Mouse (Mus musculus): ENCODE measurements around the gene Neil1. TPM values are rescaled to one million over a fixed set of nuclear protein-coding genes. Genes with fewer than 3 reads are reported as not detected.

Neil1 gene
- polyA plus RNA-seq, 1 experiment, result not detected

DNA sequence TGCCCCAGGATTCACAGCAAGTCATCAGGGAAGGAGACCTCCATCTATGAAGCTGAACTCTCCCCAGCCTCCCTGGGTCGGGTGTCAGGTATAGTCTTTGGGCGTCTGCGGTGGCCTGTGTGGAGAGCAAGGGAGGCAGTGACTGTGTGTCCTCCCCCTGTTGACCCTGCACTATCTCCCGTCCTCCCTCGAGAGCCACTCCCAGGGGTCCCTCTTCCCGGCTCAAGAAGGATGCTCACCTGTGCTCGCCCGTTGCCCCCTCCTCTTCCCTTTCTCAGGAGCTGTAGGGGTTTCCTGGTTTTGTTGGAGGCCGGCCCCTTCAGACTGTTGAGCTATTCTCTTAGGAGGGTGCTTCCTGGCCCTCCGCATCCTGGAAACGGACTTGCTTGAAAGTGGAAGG is 4.9 kb downstream of the Neil1 start:
- WGBS, result 88% methylated on average over 11 of the region's 11 CpGs
- no peak overlapping the region for H3K4me3 ChIP-seq (ENCODE audit: insufficient read depth, low read depth, low read length)
- no peak overlapping the region for H3K27ac ChIP-seq (ENCODE audit: insufficient read depth, low read depth, low read length)
- TF ChIP-seq CTCF (IDR thresholded peaks at IDR 0.05; ENCODE audit: insufficient read depth, low read depth, low read length) (no peak), POLR2A (IDR thresholded peaks at IDR 0.05; ENCODE audit: insufficient read depth, low read depth, low read length) (no peak)
- H3K4me1 ChIP-seq (ENCODE audit: control insufficient read depth, insufficient read depth, low read length), result peaks cover 14% of the 10 kb centered on the region

GRCm38 (mm10) chr9:57141417-57142353 is 6.4 kb downstream of the Neil1 start:
- peaks cover 5% of the 10 kb centered on the region for H3K4me1 ChIP-seq (ENCODE audit: control insufficient read depth, insufficient read depth, low read length)
- no peak overlapping the region for H3K27ac ChIP-seq (ENCODE audit: insufficient read depth, low read depth, low read length)
- H3K4me3 ChIP-seq (ENCODE audit: insufficient read depth, low read depth, low read length), result no peak overlapping the region
- TF ChIP-seq CTCF (IDR thresholded peaks at IDR 0.05; ENCODE audit: insufficient read depth, low read depth, low read length), result no peak
- no peak for TF ChIP-seq POLR2A (IDR thresholded peaks at IDR 0.05; ENCODE audit: insufficient read depth, low read depth, low read length)
- 92% methylated on average over 17 of the region's 17 CpGs for WGBS

GRCm38 (mm10) chr9:57139571-57139970 is 8.5 kb downstream of the Neil1 start:
- WGBS, result 84% methylated on average over 5 of the region's 5 CpGs

GRCm38 (mm10) chr9:57139110-57139509 is 9.0 kb downstream of the Neil1 start:
- no peak for TF ChIP-seq CTCF (IDR thresholded peaks at IDR 0.05; ENCODE audit: insufficient read depth, low read depth, low read length)
- no peak for TF ChIP-seq POLR2A (IDR thresholded peaks at IDR 0.05; ENCODE audit: insufficient read depth, low read depth, low read length)
- no peak overlapping the region for H3K27ac ChIP-seq (ENCODE audit: insufficient read depth, low read depth, low read length)
- WGBS, result 89% methylated on average over 9 of the region's 9 CpGs
- no peaks in the 10 kb centered on the region for H3K4me1 ChIP-seq (ENCODE audit: control insufficient read depth, insufficient read depth, low read length)
- H3K4me3 ChIP-seq (ENCODE audit: insufficient read depth, low read depth, low read length), result no peak overlapping the region

More at GRCm38 (mm10) chr9:57139571-57139970, 8.5 kb downstream of the Neil1 start:
- Histone ChIP-seq H3K4me1 (ENCODE audit: control insufficient read depth, insufficient read depth, low read length) (no peaks in the 10 kb centered on the region), H3K4me3 (ENCODE audit: insufficient read depth, low read depth, low read length) (no peak overlapping the region), H3K27ac (ENCODE audit: insufficient read depth, low read depth, low read length) (no peak overlapping the region)
- TF ChIP-seq POLR2A (IDR thresholded peaks at IDR 0.05; ENCODE audit: insufficient read depth, low read depth, low read length) (no peak), CTCF (IDR thresholded peaks at IDR 0.05; ENCODE audit: insufficient read depth, low read depth, low read length) (no peak)

GRCm38 (mm10) chr9:57138507-57138906 is 9.6 kb downstream of the Neil1 start:
- WGBS, result 96% methylated on average over 6 of the region's 6 CpGs
- H3K4me3 ChIP-seq (ENCODE audit: insufficient read depth, low read depth, low read length), result no peak overlapping the region

GRCm38 (mm10) chr9:57137777-57138176 is 10.3 kb downstream of the Neil1 start:
- Histone ChIP-seq H3K27ac (ENCODE audit: insufficient read depth, low read depth, low read length) (no peak overlapping the region), H3K4me3 (ENCODE audit: insufficient read depth, low read depth, low read length) (no peak overlapping the region), H3K4me1 (ENCODE audit: control insufficient read depth, insufficient read depth, low read length) (no peaks in the 10 kb centered on the region)
- TF ChIP-seq CTCF (IDR thresholded peaks at IDR 0.05; ENCODE audit: insufficient read depth, low read depth, low read length) (no peak), POLR2A (IDR thresholded peaks at IDR 0.05; ENCODE audit: insufficient read depth, low read depth, low read length) (no peak)
- WGBS, result 91% methylated on average over 9 of the region's 9 CpGs

More at GRCm38 (mm10) chr9:57138507-57138906, 9.6 kb downstream of the Neil1 start:
- H3K27ac ChIP-seq (ENCODE audit: insufficient read depth, low read depth, low read length), result no peak overlapping the region
- TF ChIP-seq POLR2A (IDR thresholded peaks at IDR 0.05; ENCODE audit: insufficient read depth, low read depth, low read length) (no peak), CTCF (IDR thresholded peaks at IDR 0.05; ENCODE audit: insufficient read depth, low read depth, low read length) (no peak)
- H3K4me1 ChIP-seq (ENCODE audit: control insufficient read depth, insufficient read depth, low read length), result no peaks in the 10 kb centered on the region

DNA sequence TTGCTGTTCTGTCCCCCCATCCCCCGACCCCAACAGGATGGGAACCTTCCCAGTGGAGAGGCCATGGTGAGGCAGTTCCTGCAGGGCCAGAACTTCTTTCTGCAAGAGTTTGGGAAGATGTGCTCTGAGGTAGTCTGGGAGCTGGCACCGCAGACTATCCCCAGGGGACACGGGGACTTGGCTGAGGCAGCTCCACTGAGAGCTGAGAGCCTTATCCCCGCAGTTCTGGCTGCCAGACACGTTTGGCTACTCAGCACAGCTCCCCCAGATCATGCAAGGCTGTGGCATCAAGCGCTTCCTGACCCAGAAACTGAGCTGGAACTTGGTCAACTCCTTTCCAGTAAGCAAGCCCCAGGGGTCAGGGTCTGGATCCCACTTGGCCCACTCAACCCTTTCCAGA is 10.9 kb downstream of the Neil1 start:
- H3K27ac ChIP-seq (ENCODE audit: insufficient read depth, low read depth, low read length), result no peak overlapping the region
- no peaks in the 10 kb centered on the region for H3K4me1 ChIP-seq (ENCODE audit: control insufficient read depth, insufficient read depth, low read length)
- WGBS, result 80% methylated on average over 6 of the region's 6 CpGs
- H3K4me3 ChIP-seq (ENCODE audit: insufficient read depth, low read depth, low read length), result no peak overlapping the region
- TF ChIP-seq CTCF (IDR thresholded peaks at IDR 0.05; ENCODE audit: insufficient read depth, low read depth, low read length), result no peak

- WGBS, result under 1% methylated on average over 58 of the region's 58 CpGs
- TF ChIP-seq CTCF (IDR thresholded peaks at IDR 0.05; ENCODE audit: insufficient read depth, low read depth, low read length), result peak; percentile 55
- peak; percentile 76 for TF ChIP-seq POLR2A (IDR thresholded peaks at IDR 0.05; ENCODE audit: insufficient read depth, low read depth, low read length)
- Histone ChIP-seq H3K4me3 (ENCODE audit: insufficient read depth, low read depth, low read length) (peak within 1 kb of the TSS; percentile 56), H3K4me1 (ENCODE audit: control insufficient read depth, insufficient read depth, low read length) (peaks cover 2% of the 10 kb centered on the region), H3K27ac (ENCODE audit: insufficient read depth, low read depth, low read length) (peak within 1 kb of the TSS; percentile 83)
Measured at GRCm38 (mm10) chr9:57130577-57131433, 17.3 kb downstream of the Neil1 start, which contains the start of gene Man2c1. Gene Man2c1 (plus strand): TSS chr9:57130690.

GRCm38 (mm10) chr9:57129641-57130040 is 18.5 kb downstream of the Neil1 start:
- H3K4me3 ChIP-seq (ENCODE audit: insufficient read depth, low read depth, low read length), result no peak overlapping the region

More at GRCm38 (mm10) chr9:57129641-57130040, 18.5 kb downstream of the Neil1 start:
- no peak for TF ChIP-seq POLR2A (IDR thresholded peaks at IDR 0.05; ENCODE audit: insufficient read depth, low read depth, low read length)
- TF ChIP-seq CTCF (IDR thresholded peaks at IDR 0.05; ENCODE audit: insufficient read depth, low read depth, low read length), result no peak
- Histone ChIP-seq H3K4me1 (ENCODE audit: control insufficient read depth, insufficient read depth, low read length) (peaks cover 2% of the 10 kb centered on the region), H3K27ac (ENCODE audit: insufficient read depth, low read depth, low read length) (no peak overlapping the region)
